Mouse (Mus musculus) MEL (cell line): ENCODE measurements around the gene Mapre3. TPM values are rescaled to one million over a fixed set of nuclear protein-coding genes. Genes with fewer than 3 reads are reported as not detected.
A peak's percentile ranks its signal among the peaks of the same experiment; 100 is the strongest.

Source experiments
- DNase-seq: peaks from one replicate; pipeline ENCODE4 v3.0.0; 2011; ENCODE audit warnings: low read depth, low spot score
- H3K27ac ChIP-seq: 2 replicates; pipeline ENCODE4 v1.5.1; 2012; ENCODE audit warnings: low read depth, mild to moderate bottlenecking, control low read depth, low read length, moderate library complexity; ENCODE audit not compliant: control insufficient read depth
- H3K27me3 ChIP-seq, 2 experiments: fragments of 150-350 bp in 1 of 2; sonication (generic) in 1 of 2; 2 replicates each; pipeline ENCODE4 v1.6.1; 2012; ENCODE audit warnings: low read length in 2 of 2, mild to moderate bottlenecking in 2 of 2, improper control_type of control experiment in 1 of 2, moderate library complexity in 1 of 2; ENCODE audit not compliant: insufficient read depth in 2 of 2, control insufficient read depth in 1 of 2
- H3K36me3 ChIP-seq, 2 experiments: 2 replicates each; pipeline ENCODE4 v1.6.1; 2012 to 2014; ENCODE audit warnings: low read length in 2 of 2, improper control_type of control experiment in 1 of 2, inconsistent platforms in 1 of 2, mild to moderate bottlenecking in 1 of 2; ENCODE audit not compliant: insufficient read depth in 2 of 2, control insufficient read depth in 1 of 2
- H3K4me1 ChIP-seq, 2 experiments: fragments of 150-350 bp in 1 of 2; sonication (generic) in 1 of 2; 2 replicates each; pipeline ENCODE4 v1.6.1; 2012; ENCODE audit warnings: low read length in 2 of 2, improper control_type of control experiment in 1 of 2, mild to moderate bottlenecking in 1 of 2; ENCODE audit not compliant: insufficient read depth in 2 of 2, control insufficient read depth in 1 of 2
- H3K4me3 ChIP-seq, 2 experiments: fragments of 150-350 bp in 1 of 2; sonication (generic) in 1 of 2; 2 replicates each; pipeline ENCODE4 v1.5.1; 2012; ENCODE audit warnings: low read depth in 2 of 2, low read length in 2 of 2, mild to moderate bottlenecking in 2 of 2, moderate library complexity in 2 of 2, control low read depth in 1 of 2, improper control_type of control experiment in 1 of 2; ENCODE audit not compliant: control insufficient read depth in 1 of 2, insufficient read depth in 1 of 2
- H3K79me2 ChIP-seq: 2 replicates; pipeline ENCODE4 v1.6.1; 2012; ENCODE audit warnings: mild to moderate bottlenecking, low read length, moderate library complexity; ENCODE audit not compliant: control insufficient read depth, poor library complexity, insufficient read depth
- H3K9ac ChIP-seq: 2 replicates; pipeline ENCODE4 v1.6.1; 2012; ENCODE audit warnings: low read depth, mild to moderate bottlenecking, control low read depth, low read length, moderate library complexity; ENCODE audit not compliant: control insufficient read depth, poor library complexity, severe bottlenecking
- H3K9me3 ChIP-seq: fragments of 150-350 bp; sonication (generic); replicated peaks from 2 replicates; pipeline ENCODE4 v1.6.1; 2012; ENCODE audit warnings: mild to moderate bottlenecking, low read length, improper control_type of control experiment, moderate library complexity; ENCODE audit not compliant: insufficient read depth
- EP300 ChIP-seq, 2 experiments: IDR thresholded peaks; 2 replicates each; pipeline ENCODE4 v1.6.1; 2011; ENCODE audit warnings: improper control_type of control experiment in 2 of 2, low read length in 2 of 2, low read depth in 1 of 2, mild to moderate bottlenecking in 1 of 2
- ETS1 ChIP-seq: IDR thresholded peaks from 2 replicates; pipeline ENCODE4 v1.6.1; 2012; ENCODE audit warnings: low read depth, mild to moderate bottlenecking, inconsistent platforms, low read length, improper control_type of control experiment, moderate library complexity
- GABPA ChIP-seq: IDR thresholded peaks from 2 replicates; pipeline ENCODE4 v1.6.1; 2012; ENCODE audit warnings: low read depth, mild to moderate bottlenecking, inconsistent platforms, low read length, improper control_type of control experiment, moderate library complexity
- GATA1 ChIP-seq: IDR thresholded peaks from 2 replicates; pipeline ENCODE4 v1.6.1; 2011; ENCODE audit warnings: low read depth, low read length, improper control_type of control experiment
- HCFC1 ChIP-seq: IDR thresholded peaks from 2 replicates; pipeline ENCODE4 v1.6.1; 2012; ENCODE audit warnings: low read depth, mild to moderate bottlenecking, inconsistent platforms, low read length, improper control_type of control experiment, moderate library complexity
- KAT2A ChIP-seq: conservative IDR thresholded peaks from 2 replicates; pipeline ENCODE4 v1.6.1; 2012; ENCODE audit warnings: low read depth, low read length, improper control_type of control experiment, inconsistent platforms
- MAFK ChIP-seq: IDR thresholded peaks from 2 replicates; pipeline ENCODE4 v1.6.1; 2011; ENCODE audit warnings: low read depth, mild to moderate bottlenecking, low read length, improper control_type of control experiment, borderline replicate concordance
- MAZ ChIP-seq: IDR thresholded peaks from 2 replicates; pipeline ENCODE4 v1.6.1; 2012; ENCODE audit warnings: low read depth, mild to moderate bottlenecking, inconsistent platforms, low read length, improper control_type of control experiment
- MEF2A ChIP-seq: IDR thresholded peaks from 2 replicates; pipeline ENCODE4 v1.6.1; 2014; ENCODE audit warnings: low read depth, mild to moderate bottlenecking, inconsistent platforms, low read length, improper control_type of control experiment; ENCODE audit not compliant: poor library complexity, insufficient replicate concordance, severe bottlenecking; ENCODE audit errors: extremely low read depth
- MYB ChIP-seq: IDR thresholded peaks from 2 replicates; pipeline ENCODE4 v1.6.1; 2011; ENCODE audit warnings: mild to moderate bottlenecking, low read depth, low read length, improper control_type of control experiment
- MYC ChIP-seq: IDR thresholded peaks from 2 replicates; pipeline ENCODE4 v1.6.1; 2011; ENCODE audit warnings: low read depth, mild to moderate bottlenecking, low read length, improper control_type of control experiment, moderate library complexity
- POLR2AphosphoS2 ChIP-seq: IDR thresholded peaks from 2 replicates; pipeline ENCODE4 v1.6.1; 2011; ENCODE audit warnings: low read length, improper control_type of control experiment
- RAD21 ChIP-seq: IDR thresholded peaks from 2 replicates; pipeline ENCODE4 v1.6.1; 2011; ENCODE audit warnings: mild to moderate bottlenecking, low read depth, low read length, improper control_type of control experiment
- RCOR1 ChIP-seq: IDR thresholded peaks from 2 replicates; pipeline ENCODE4 v1.6.1; 2012; ENCODE audit warnings: low read depth, mild to moderate bottlenecking, inconsistent platforms, low read length, improper control_type of control experiment
- TAL1 ChIP-seq: IDR thresholded peaks from 2 replicates; pipeline ENCODE4 v1.6.1; 2012; ENCODE audit warnings: mild to moderate bottlenecking, inconsistent platforms, low read length, moderate library complexity, mixed read lengths
- TBP ChIP-seq: IDR thresholded peaks from 2 replicates; pipeline ENCODE4 v1.8.0; 2011; ENCODE audit warnings: low read depth, low read length, improper control_type of control experiment
- UBTF ChIP-seq: IDR thresholded peaks from 2 replicates; pipeline ENCODE4 v1.6.1; 2012; ENCODE audit warnings: low read depth, mild to moderate bottlenecking, inconsistent platforms, low read length, improper control_type of control experiment, moderate library complexity, borderline replicate concordance; ENCODE audit not compliant: insufficient read depth
- USF1 ChIP-seq: IDR thresholded peaks from 2 replicates; pipeline ENCODE4 v1.6.1; 2014; ENCODE audit warnings: low read depth, mild to moderate bottlenecking, inconsistent platforms, low read length, improper control_type of control experiment, moderate library complexity
- ZC3H11A ChIP-seq: IDR thresholded peaks from 2 replicates; pipeline ENCODE4 v1.6.1; 2012; ENCODE audit warnings: low read depth, mild to moderate bottlenecking, inconsistent platforms, low read length, improper control_type of control experiment
- ZKSCAN1 ChIP-seq: IDR thresholded peaks from 2 replicates; pipeline ENCODE4 v1.6.1; 2012; ENCODE audit warnings: low read depth, mild to moderate bottlenecking, inconsistent platforms, low read length, improper control_type of control experiment, moderate library complexity
- ZMIZ1 ChIP-seq: IDR thresholded peaks from 2 replicates; pipeline ENCODE4 v1.6.1; 2012; ENCODE audit warnings: low read depth, mild to moderate bottlenecking, inconsistent platforms, low read length, improper control_type of control experiment, moderate library complexity
- polyA plus RNA-seq, 2 experiments: library from polyadenylated mRNA; stranded (reverse) in 1 of 2; unstranded in 1 of 2; fragments of >175 nt in 1 of 2; fragments of >200 nt in 1 of 2; gene quantifications; 2 replicates each; pipeline versions ENCODE4 v1.2.1 to v1.2.4; 2012; ENCODE audit warnings: low replicate concordance in 2 of 2, low read depth in 1 of 2; ENCODE audit not compliant: insufficient read length in 2 of 2, insufficient read depth in 1 of 2, missing spikeins in 1 of 2
- total RNA-seq: library from RNA; depleted of rRNA; stranded (reverse); fragments of 300-350 nt; gene quantifications from 2 replicates; pipeline ENCODE4 v1.2.3, GENCODE M21; 2012

Gene Mapre3
- total and polyA plus RNA-seq, 3 experiments, result 0.04 to 0.81 TPM; not detected in 1

- peak overlapping the region; percentile 15; the same call in 1 of the 2 replicates for H3K27ac ChIP-seq
- no peaks in the 10 kb centered on the region for H3K79me2 ChIP-seq
- no peak for DNase-seq
- peaks cover 16 to 36% of the 10 kb centered on the region in 2 experiments for H3K4me1 ChIP-seq
- TF ChIP-seq ETS1 (no peak), TAL1 (no peak), GATA1 (no peak), KAT2A (no peak), MYC (no peak)
- no peaks in the 10 kb centered on the region for H3K27me3 ChIP-seq
- no peak overlapping the region for H3K9ac ChIP-seq
- H3K4me3 ChIP-seq, result no peak overlapping the region
- H3K9me3 ChIP-seq, result no peaks in the 10 kb centered on the region
- H3K36me3 ChIP-seq, result peaks cover 0 to 22% of the 10 kb centered on the region in 2 experiments; a peak in 2 of 4 replicates
These were observed 99.7 kb downstream of the Mapre3 start for GRCm38 (mm10) chr5:30914101-30914635.

GRCm38 (mm10) chr5:30914849-30915248 lies 100.4 kb downstream of the Mapre3 start:
- TF ChIP-seq ZKSCAN1, result no peak
- TF ChIP-seq MAZ, result no peak
- no peak for TF ChIP-seq MAFK
- TF ChIP-seq ZC3H11A, result no peak
- TF ChIP-seq UBTF, result no peak
- no peak for TF ChIP-seq USF1
- TF ChIP-seq MYB, result no peak
- no peak for TF ChIP-seq EP300 (IDR thresholded peaks at IDR 0.05; ENCODE audit: low read depth in 1 of 2, low read length in 2 of 2)
- TF ChIP-seq ZMIZ1, result no peak
- no peak for TF ChIP-seq TBP
- TF ChIP-seq GATA1, result no peak
- no peak for TF ChIP-seq RCOR1
- TF ChIP-seq KAT2A, result no peak
- no peak for TF ChIP-seq GABPA
- no peak for TF ChIP-seq RAD21
- no peak for TF ChIP-seq POLR2AphosphoS2
- no peak for TF ChIP-seq HCFC1
- TF ChIP-seq MEF2A, result no peak
- Histone ChIP-seq H3K9ac (no peak overlapping the region), H3K9me3 (no peaks in the 10 kb centered on the region), H3K79me2 (no peaks in the 10 kb centered on the region), H3K4me1 (peaks cover 16 to 36% of the 10 kb centered on the region in 2 experiments), H3K27me3 (no peaks in the 10 kb centered on the region), H3K36me3 (peaks cover 0 to 22% of the 10 kb centered on the region in 2 experiments; a peak in 2 of 4 replicates), H3K4me3 (no peak overlapping the region), H3K27ac (no peak overlapping the region)
- DNase-seq, result no peak
